Mouse (Mus musculus) liver, postnatal 0 days (tissue): ENCODE measurements around the gene Ghdc.

Source experiments
- CTCF ChIP-seq: sonication (generic); IDR thresholded peaks from 2 replicates; pipeline ENCODE4 v1.5.1; 2016; ENCODE audit warnings: antibody characterized with exemption, low read depth
- EP300 ChIP-seq: IDR thresholded peaks from 2 replicates; pipeline ENCODE4 v1.6.1; 2016; ENCODE audit warnings: antibody characterized with exemption, low read depth, mild to moderate bottlenecking

DNA sequence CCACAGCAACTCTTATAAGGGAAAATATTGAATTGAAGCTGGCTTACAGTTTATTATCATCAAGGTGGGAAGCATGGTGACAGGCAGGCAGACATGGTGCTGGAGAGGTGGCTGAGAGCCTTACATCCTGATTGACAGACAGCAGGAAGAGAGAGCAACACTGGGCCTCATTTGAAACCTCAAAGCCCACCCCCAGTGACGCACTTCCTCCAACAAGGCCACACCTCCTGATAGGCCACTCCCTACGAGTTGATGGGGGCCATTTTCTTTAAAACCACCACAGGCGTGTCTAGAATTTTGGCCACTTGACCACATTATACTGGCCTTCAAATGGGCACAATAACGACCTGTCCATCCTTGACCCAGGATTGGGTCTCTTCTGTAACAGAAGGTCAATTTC, 3.5 kb upstream of the Ghdc start:
- TF ChIP-seq EP300: no peak
- TF ChIP-seq CTCF: no peak
